Mouse (Mus musculus) MEL (cell line): ENCODE measurements around the gene Gm44805. TPM values are rescaled to one million over a fixed set of nuclear protein-coding genes. Genes with fewer than 3 reads are reported as not detected.

Experiments used
- DNase-seq: peaks from one replicate; pipeline ENCODE4 v3.0.0; 2011; ENCODE audit warnings: low read depth, low spot score
- H3K27ac ChIP-seq: 2 replicates; pipeline ENCODE4 v1.5.1; 2012; ENCODE audit warnings: low read depth, mild to moderate bottlenecking, control low read depth, low read length, moderate library complexity; ENCODE audit not compliant: control insufficient read depth
- H3K27me3 ChIP-seq, 2 experiments: fragments of 150-350 bp in 1 of 2; sonication (generic) in 1 of 2; 2 replicates each; pipeline ENCODE4 v1.6.1; 2012; ENCODE audit warnings: low read length in 2 of 2, mild to moderate bottlenecking in 2 of 2, improper control_type of control experiment in 1 of 2, moderate library complexity in 1 of 2; ENCODE audit not compliant: insufficient read depth in 2 of 2, control insufficient read depth in 1 of 2
- H3K36me3 ChIP-seq, 2 experiments: 2 replicates each; pipeline ENCODE4 v1.6.1; 2012 to 2014; ENCODE audit warnings: low read length in 2 of 2, improper control_type of control experiment in 1 of 2, inconsistent platforms in 1 of 2, mild to moderate bottlenecking in 1 of 2; ENCODE audit not compliant: insufficient read depth in 2 of 2, control insufficient read depth in 1 of 2
- H3K4me1 ChIP-seq, 2 experiments: fragments of 150-350 bp in 1 of 2; sonication (generic) in 1 of 2; 2 replicates each; pipeline ENCODE4 v1.6.1; 2012; ENCODE audit warnings: low read length in 2 of 2, improper control_type of control experiment in 1 of 2, mild to moderate bottlenecking in 1 of 2; ENCODE audit not compliant: insufficient read depth in 2 of 2, control insufficient read depth in 1 of 2
- H3K4me3 ChIP-seq, 2 experiments: fragments of 150-350 bp in 1 of 2; sonication (generic) in 1 of 2; 2 replicates each; pipeline ENCODE4 v1.5.1; 2012; ENCODE audit warnings: low read depth in 2 of 2, low read length in 2 of 2, mild to moderate bottlenecking in 2 of 2, moderate library complexity in 2 of 2, control low read depth in 1 of 2, improper control_type of control experiment in 1 of 2; ENCODE audit not compliant: control insufficient read depth in 1 of 2, insufficient read depth in 1 of 2
- H3K79me2 ChIP-seq: 2 replicates; pipeline ENCODE4 v1.6.1; 2012; ENCODE audit warnings: mild to moderate bottlenecking, low read length, moderate library complexity; ENCODE audit not compliant: control insufficient read depth, poor library complexity, insufficient read depth
- H3K9ac ChIP-seq: 2 replicates; pipeline ENCODE4 v1.6.1; 2012; ENCODE audit warnings: low read depth, mild to moderate bottlenecking, control low read depth, low read length, moderate library complexity; ENCODE audit not compliant: control insufficient read depth, poor library complexity, severe bottlenecking
- H3K9me3 ChIP-seq: fragments of 150-350 bp; sonication (generic); replicated peaks from 2 replicates; pipeline ENCODE4 v1.6.1; 2012; ENCODE audit warnings: mild to moderate bottlenecking, low read length, improper control_type of control experiment, moderate library complexity; ENCODE audit not compliant: insufficient read depth
- BHLHE40 ChIP-seq: IDR thresholded peaks from 2 replicates; pipeline ENCODE4 v1.6.1; 2012; ENCODE audit warnings: low read depth, mild to moderate bottlenecking, inconsistent platforms, low read length, improper control_type of control experiment, borderline replicate concordance
- CHD2 ChIP-seq: IDR thresholded peaks from 2 replicates; pipeline ENCODE4 v1.6.1; 2011; ENCODE audit warnings: low read length, improper control_type of control experiment
- CTCF ChIP-seq, 3 experiments: IDR thresholded peaks in 2 of 3; conservative IDR thresholded peaks in 1 of 3; 2 replicates each; pipeline ENCODE4 v1.5.1; 2011 to 2012; ENCODE audit warnings: low read length in 3 of 3, low read depth in 2 of 3, mild to moderate bottlenecking in 2 of 3, improper control_type of control experiment in 1 of 3, inconsistent platforms in 1 of 3, mixed read lengths in 1 of 3, moderate library complexity in 1 of 3; ENCODE audit not compliant: control insufficient read depth in 1 of 3, insufficient read depth in 1 of 3, poor library complexity in 1 of 3, severe bottlenecking in 1 of 3
- E2F4 ChIP-seq: IDR thresholded peaks from 2 replicates; pipeline ENCODE4 v1.6.1; 2011; ENCODE audit warnings: low read depth, low read length, improper control_type of control experiment, borderline replicate concordance
- ELF1 ChIP-seq: IDR thresholded peaks from 2 replicates; pipeline ENCODE4 v1.6.1; 2014; ENCODE audit warnings: low read depth, mild to moderate bottlenecking, inconsistent platforms, low read length, improper control_type of control experiment, moderate library complexity
- EP300 ChIP-seq, 2 experiments: IDR thresholded peaks; 2 replicates each; pipeline ENCODE4 v1.6.1; 2011; ENCODE audit warnings: improper control_type of control experiment in 2 of 2, low read length in 2 of 2, low read depth in 1 of 2, mild to moderate bottlenecking in 1 of 2
- GABPA ChIP-seq: IDR thresholded peaks from 2 replicates; pipeline ENCODE4 v1.6.1; 2012; ENCODE audit warnings: low read depth, mild to moderate bottlenecking, inconsistent platforms, low read length, improper control_type of control experiment, moderate library complexity
- HCFC1 ChIP-seq: IDR thresholded peaks from 2 replicates; pipeline ENCODE4 v1.6.1; 2012; ENCODE audit warnings: low read depth, mild to moderate bottlenecking, inconsistent platforms, low read length, improper control_type of control experiment, moderate library complexity
- JUND ChIP-seq: IDR thresholded peaks from 2 replicates; pipeline ENCODE4 v1.6.1; 2011; ENCODE audit warnings: low read depth, mild to moderate bottlenecking, improper control_type of control experiment, low read length
- KAT2A ChIP-seq: conservative IDR thresholded peaks from 2 replicates; pipeline ENCODE4 v1.6.1; 2012; ENCODE audit warnings: low read depth, low read length, improper control_type of control experiment, inconsistent platforms
- MAX ChIP-seq: IDR thresholded peaks from 2 replicates; pipeline ENCODE4 v1.6.1; 2011; ENCODE audit warnings: low read length, improper control_type of control experiment
- MEF2A ChIP-seq: IDR thresholded peaks from 2 replicates; pipeline ENCODE4 v1.6.1; 2014; ENCODE audit warnings: low read depth, mild to moderate bottlenecking, inconsistent platforms, low read length, improper control_type of control experiment; ENCODE audit not compliant: poor library complexity, insufficient replicate concordance, severe bottlenecking; ENCODE audit errors: extremely low read depth
- MXI1 ChIP-seq: IDR thresholded peaks from 2 replicates; pipeline ENCODE4 v1.6.1; 2011; ENCODE audit warnings: mild to moderate bottlenecking, low read depth, low read length, improper control_type of control experiment
- MYB ChIP-seq: IDR thresholded peaks from 2 replicates; pipeline ENCODE4 v1.6.1; 2011; ENCODE audit warnings: mild to moderate bottlenecking, low read depth, low read length, improper control_type of control experiment
- MYC ChIP-seq: IDR thresholded peaks from 2 replicates; pipeline ENCODE4 v1.6.1; 2011; ENCODE audit warnings: low read depth, mild to moderate bottlenecking, low read length, improper control_type of control experiment, moderate library complexity
- POLR2A ChIP-seq, 2 experiments: IDR thresholded peaks; 2 replicates each; pipeline ENCODE4 v1.6.1; 2011 to 2012; ENCODE audit warnings: low read length in 2 of 2, mild to moderate bottlenecking in 2 of 2, control low read depth in 1 of 2, improper control_type of control experiment in 1 of 2, low read depth in 1 of 2, moderate library complexity in 1 of 2; ENCODE audit not compliant: control insufficient read depth in 1 of 2, insufficient read depth in 1 of 2, poor library complexity in 1 of 2
- POLR2AphosphoS2 ChIP-seq: IDR thresholded peaks from 2 replicates; pipeline ENCODE4 v1.6.1; 2011; ENCODE audit warnings: low read length, improper control_type of control experiment
- RAD21 ChIP-seq: IDR thresholded peaks from 2 replicates; pipeline ENCODE4 v1.6.1; 2011; ENCODE audit warnings: mild to moderate bottlenecking, low read depth, low read length, improper control_type of control experiment
- RCOR1 ChIP-seq: IDR thresholded peaks from 2 replicates; pipeline ENCODE4 v1.6.1; 2012; ENCODE audit warnings: low read depth, mild to moderate bottlenecking, inconsistent platforms, low read length, improper control_type of control experiment
- SMC3 ChIP-seq: IDR thresholded peaks from 2 replicates; pipeline ENCODE4 v1.6.1; 2011; ENCODE audit warnings: low read depth, low read length, improper control_type of control experiment
- UBTF ChIP-seq: IDR thresholded peaks from 2 replicates; pipeline ENCODE4 v1.6.1; 2012; ENCODE audit warnings: low read depth, mild to moderate bottlenecking, inconsistent platforms, low read length, improper control_type of control experiment, moderate library complexity, borderline replicate concordance; ENCODE audit not compliant: insufficient read depth
- USF1 ChIP-seq: IDR thresholded peaks from 2 replicates; pipeline ENCODE4 v1.6.1; 2014; ENCODE audit warnings: low read depth, mild to moderate bottlenecking, inconsistent platforms, low read length, improper control_type of control experiment, moderate library complexity
- ZC3H11A ChIP-seq: IDR thresholded peaks from 2 replicates; pipeline ENCODE4 v1.6.1; 2012; ENCODE audit warnings: low read depth, mild to moderate bottlenecking, inconsistent platforms, low read length, improper control_type of control experiment
- ZNF384 ChIP-seq: IDR thresholded peaks from 2 replicates; pipeline ENCODE4 v1.6.1; 2012; ENCODE audit warnings: low read depth, mild to moderate bottlenecking, inconsistent platforms, low read length, improper control_type of control experiment
- polyA plus RNA-seq, 2 experiments: library from polyadenylated mRNA; stranded (reverse) in 1 of 2; unstranded in 1 of 2; fragments of >175 nt in 1 of 2; fragments of >200 nt in 1 of 2; gene quantifications; 2 replicates each; pipeline versions ENCODE4 v1.2.1 to v1.2.4; 2012; ENCODE audit warnings: low replicate concordance in 2 of 2, low read depth in 1 of 2; ENCODE audit not compliant: insufficient read length in 2 of 2, insufficient read depth in 1 of 2, missing spikeins in 1 of 2
- total RNA-seq: library from RNA; depleted of rRNA; stranded (reverse); fragments of 300-350 nt; gene quantifications from 2 replicates; pipeline ENCODE4 v1.2.3, GENCODE M21; 2012

Gm44805 gene
- total and polyA plus RNA-seq, 3 experiments: not detected

- TF ChIP-seq RAD21 (no peak), MEF2A (no peak), GABPA (no peak)
- TF ChIP-seq, all 39 proteins: peak for 0
- Histone ChIP-seq H3K27me3 (no peaks in the 10 kb centered on the region), H3K79me2 (no peaks in the 10 kb centered on the region), H3K36me3 (peaks cover 0 to 7% of the 10 kb centered on the region in 2 experiments; a peak in 2 of 4 replicates), H3K9me3 (no peaks in the 10 kb centered on the region), H3K4me1 (peaks cover 0 to 10% of the 10 kb centered on the region in 2 experiments; a peak in 2 of 4 replicates), H3K9ac (no peak overlapping the region), H3K27ac (no peak overlapping the region), H3K4me3 (no peak overlapping the region)
- DNase-seq: no peak
Measured at GRCm38 (mm10) chr7:19683771-19684201, 2.6 kb upstream of the Gm44805 start.

GRCm38 (mm10) chr7:19682979-19683378 lies 1.8 kb upstream of the Gm44805 start:
- Histone ChIP-seq H3K27ac (no peak overlapping the region), H3K79me2 (no peaks in the 10 kb centered on the region), H3K9ac (no peak overlapping the region), H3K27me3 (no peaks in the 10 kb centered on the region), H3K9me3 (no peaks in the 10 kb centered on the region), H3K36me3 (peaks cover 0 to 7% of the 10 kb centered on the region in 2 experiments; a peak in 2 of 4 replicates), H3K4me1 (peaks cover 0 to 10% of the 10 kb centered on the region in 2 experiments; a peak in 2 of 4 replicates), H3K4me3 (no peak overlapping the region)
- TF ChIP-seq SMC3 (no peak), UBTF (no peak), BHLHE40 (no peak), ZNF384 (no peak), E2F4 (no peak), POLR2AphosphoS2 (no peak)
- DNase-seq: no peak

DNA sequence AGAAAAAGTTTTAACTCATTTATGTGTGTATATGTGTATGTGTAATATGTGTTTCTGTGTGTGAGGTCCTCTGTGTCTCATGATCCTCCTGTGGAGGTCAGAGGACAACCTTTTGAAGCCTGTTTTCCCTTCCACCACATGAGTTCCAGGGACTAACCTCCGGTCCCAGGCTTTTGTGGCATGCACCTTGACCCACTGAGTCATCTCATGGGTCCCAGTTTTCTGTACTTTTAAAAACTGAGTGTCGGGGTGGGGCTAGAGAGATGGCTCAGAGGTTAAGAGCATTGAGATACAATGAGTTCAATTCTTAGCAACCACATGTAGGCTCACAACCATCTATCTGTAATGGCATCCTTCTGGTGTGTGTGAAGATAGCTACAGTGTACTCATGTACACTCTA lies 521 bp downstream of the Gm44805 start:
- H3K9me3 ChIP-seq: no peaks in the 10 kb centered on the region
- no peak overlapping the region for H3K27ac ChIP-seq
- TF ChIP-seq RAD21: no peak
- TF ChIP-seq MAX: no peak
- TF ChIP-seq ELF1: no peak
- TF ChIP-seq CTCF (IDR thresholded peaks at IDR 0.05 in 2 of 3, conservative IDR thresholded peaks at IDR 0.05 in 1 of 3; ENCODE audit: control insufficient read depth in 1 of 3, insufficient read depth in 1 of 3, low read depth in 2 of 3, low read length in 3 of 3, poor library complexity in 1 of 3, severe bottlenecking in 1 of 3): no peak
- no peak for TF ChIP-seq E2F4
- TF ChIP-seq POLR2AphosphoS2: no peak
- no peak for TF ChIP-seq POLR2A (IDR thresholded peaks at IDR 0.05; ENCODE audit: control insufficient read depth in 1 of 2, insufficient read depth in 1 of 2, low read depth in 1 of 2, low read length in 2 of 2, poor library complexity in 1 of 2)
- TF ChIP-seq CHD2: no peak
- TF ChIP-seq HCFC1: no peak
- no peak for TF ChIP-seq EP300 (IDR thresholded peaks at IDR 0.05; ENCODE audit: low read depth in 1 of 2, low read length in 2 of 2)
- TF ChIP-seq MXI1: no peak
- no peak for TF ChIP-seq JUND
- TF ChIP-seq USF1: no peak
- no peak for TF ChIP-seq MYC
- no peak for TF ChIP-seq RCOR1
- no peak for TF ChIP-seq MYB
- no peak for TF ChIP-seq ZC3H11A
- TF ChIP-seq KAT2A: no peak
- TF ChIP-seq ZNF384: no peak
- no peaks in the 10 kb centered on the region for H3K27me3 ChIP-seq
- H3K9ac ChIP-seq: no peak overlapping the region
- H3K36me3 ChIP-seq: no peaks in the 10 kb centered on the region; a peak in 1 of 4 replicates
- no peaks in the 10 kb centered on the region for H3K79me2 ChIP-seq
- no peak overlapping the region for H3K4me3 ChIP-seq
- H3K4me1 ChIP-seq: no peaks in the 10 kb centered on the region
- no peak for DNase-seq
